Mouse (Mus musculus) 3134 (cell line): Measurements from ENCODE around the gene Clmn.

Experiments used
- DNase-seq: peaks from one replicate; pipeline ENCODE4 v3.0.0-alpha.2; 2011; ENCODE audit warnings: low spot score; ENCODE audit not compliant: insufficient read length; ENCODE audit errors: extremely low read depth

Clmn gene

GRCm38 (mm10) chr12:104818057-104818456 lies 46.8 kb downstream of the Clmn start:
- no peak for DNase-seq

GRCm38 (mm10) chr12:104817172-104817866 lies 47.6 kb downstream of the Clmn start:
- DNase-seq, result no peak

GRCm38 (mm10) chr12:104814291-104814690 lies 50.6 kb downstream of the Clmn start:
- DNase-seq, result no peak

- DNase-seq, result no peak
Observed at GRCm38 (mm10) chr12:104813762-104814161, 51.1 kb downstream of the Clmn start.

- no peak for DNase-seq
Observed at GRCm38 (mm10) chr12:104812711-104813110, 52.2 kb downstream of the Clmn start.

GRCm38 (mm10) chr12:104810923-104811443 lies 53.9 kb downstream of the Clmn start:
- no peak for DNase-seq

- no peak for DNase-seq
Observed at GRCm38 (mm10) chr12:104808421-104809067, 56.3 kb downstream of the Clmn start.

- DNase-seq, result no peak
Observed at GRCm38 (mm10) chr12:104806680-104807375, 58.0 kb downstream of the Clmn start.

GRCm38 (mm10) chr12:104801494-104802260 lies 63.2 kb downstream of the Clmn start:
- no peak for DNase-seq

- no peak for DNase-seq
Observed at GRCm38 (mm10) chr12:104799365-104799764, 65.5 kb downstream of the Clmn start.

- no peak for DNase-seq
Observed at GRCm38 (mm10) chr12:104797905-104798304, 67.0 kb downstream of the Clmn start.

GRCm38 (mm10) chr12:104796635-104797378 lies 68.1 kb downstream of the Clmn start:
- DNase-seq, result no peak

GRCm38 (mm10) chr12:104794957-104795356 lies 69.9 kb downstream of the Clmn start:
- DNase-seq, result no peak

- no peak for DNase-seq
Observed at GRCm38 (mm10) chr12:104793486-104793885, 71.4 kb downstream of the Clmn start.

GRCm38 (mm10) chr12:104777603-104778002 lies 87.3 kb downstream of the Clmn start:
- no peak for DNase-seq

GRCm38 (mm10) chr12:104771941-104772340 lies 92.9 kb downstream of the Clmn start:
- no peak for DNase-seq

- no peak for DNase-seq
Observed at GRCm38 (mm10) chr12:104769201-104769785, 95.6 kb downstream of the Clmn start.

GRCm38 (mm10) chr12:104767183-104767582 lies 97.7 kb downstream of the Clmn start:
- DNase-seq, result no peak

- no peak for DNase-seq
Observed at GRCm38 (mm10) chr12:104765761-104766160, 99.1 kb downstream of the Clmn start.

- DNase-seq, result no peak
Observed at GRCm38 (mm10) chr12:104765116-104765515, 99.8 kb downstream of the Clmn start.
